Mouse (Mus musculus) lung, adult 2 months (tissue): ENCODE measurements around the gene Galnt11. TPM values are rescaled to one million over a fixed set of nuclear protein-coding genes. Genes with fewer than 3 reads are reported as not detected.

Source experiments
- DNase-seq: peaks from one replicate; pipeline ENCODE4 v3.0.0; 2022
- H3K4me1 ChIP-seq: fragments of 200-500 bp; 2 replicates; pipeline ENCODE4 v1.6.1; 2011; ENCODE audit warnings: low read length; ENCODE audit not compliant: control insufficient read depth, insufficient read depth
- H3K4me3 ChIP-seq: fragments of 200-500 bp; replicated peaks from 2 replicates; pipeline ENCODE3; 2011; ENCODE audit warnings: low read depth, mild to moderate bottlenecking, control low read depth, low read length; ENCODE audit errors: extremely low read depth
- CTCF ChIP-seq: fragments of 200-500 bp; IDR thresholded peaks from 2 replicates; pipeline ENCODE4 v1.5.1; 2011; ENCODE audit warnings: mild to moderate bottlenecking, low read length, control low read depth; ENCODE audit not compliant: insufficient read depth
- POLR2A ChIP-seq: fragments of 200-500 bp; IDR thresholded peaks from 2 replicates; pipeline ENCODE4 v1.6.1; 2011; ENCODE audit warnings: low read depth, mild to moderate bottlenecking, control low read depth, low read length, borderline replicate concordance; ENCODE audit errors: extremely low read depth
- WGBS: fragments of 180-500 bp; shearing (Covaris S2); methylation state at CpG from one replicate; pipeline ENCODE4 v1.1.7; 2018; 5-methylcytosine and 5-hydroxymethylcytosine counted together
- polyA plus RNA-seq: library from polyadenylated mRNA; depleted of rRNA; stranded (reverse); fragments of >200 nt; gene quantifications from 2 replicates; pipeline ENCODE4 v1.2.3, GENCODE M21; 2012; rRNA removed

The Galnt11 gene
- polyA plus RNA-seq, 1 experiment, result 16.1 TPM

GRCm38 (mm10) chr5:25310226-25310625 lies 88.5 kb downstream of the Galnt11 start:
- TF ChIP-seq POLR2A, result no peak
- no peak for TF ChIP-seq CTCF
- H3K4me3 ChIP-seq, result no peak overlapping the region
- no peaks in the 10 kb centered on the region for H3K4me1 ChIP-seq
- DNase-seq, result no peak
- 99% methylated on average over 2 of the region's 2 CpGs for WGBS

DNA sequence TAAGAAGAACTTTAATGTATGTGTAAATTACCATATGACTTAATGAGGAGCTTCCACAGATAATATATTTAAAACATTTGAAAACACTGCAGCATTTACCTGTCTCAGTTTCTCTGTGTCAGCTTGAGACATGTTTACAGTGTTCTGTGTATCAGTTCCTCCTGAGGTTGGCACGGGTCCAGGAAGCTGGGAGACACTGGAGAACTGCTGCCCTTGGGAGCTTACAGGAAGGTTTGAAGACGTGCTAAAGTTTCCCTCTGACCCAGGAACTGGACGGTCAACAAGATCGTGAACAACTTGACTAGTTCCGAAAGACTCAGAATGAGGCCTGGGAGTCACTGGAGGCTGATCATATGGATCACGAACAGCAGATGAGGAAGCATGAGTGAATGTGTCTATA lies 92.2 kb downstream of the Galnt11 start:
- H3K4me3 ChIP-seq, result no peak overlapping the region
- TF ChIP-seq CTCF (no peak), POLR2A (no peak)
- 61% methylated on average over 6 of the region's 6 CpGs for WGBS
- no peak for DNase-seq
- H3K4me1 ChIP-seq, result no peaks in the 10 kb centered on the region

Other genes with a start within 250 kb of the Galnt11 start
- gene Prkag2, start 121.3 kb upstream of the Galnt11 start, polyA plus RNA-seq, result 10.9 and 18.0 TPM in 2 replicates
- gene Galntl5, start 40.4 kb upstream of the Galnt11 start, polyA plus RNA-seq, result not detected in 2 replicates
- not detected in 2 replicates for gene E130116L18Rik, start 1.2 kb downstream of the Galnt11 start, polyA plus RNA-seq